Mouse (Mus musculus) CH12.LX (cell line): ENCODE data around the gene Scfd2. TPM values are rescaled to one million over a fixed set of nuclear protein-coding genes. Genes with fewer than 3 reads are reported as not detected.

Experiments
- DNase-seq: peaks from one replicate; pipeline ENCODE4 v3.0.0-alpha.2; 2013; ENCODE audit errors: extremely low read depth
- H3K27ac ChIP-seq: 2 replicates; pipeline ENCODE4 v1.5.1; 2012; ENCODE audit warnings: low read depth, mild to moderate bottlenecking, control low read depth, moderate library complexity; ENCODE audit not compliant: insufficient read depth
- H3K27me3 ChIP-seq: replicated peaks from 2 replicates; pipeline ENCODE3; 2012; ENCODE audit warnings: inconsistent platforms
- H3K36me3 ChIP-seq, 2 experiments: replicated peaks in 1 of 2; 2 replicates each; pipeline versions ENCODE3 to v1.6.1; 2012; ENCODE audit warnings: inconsistent platforms in 1 of 2, low read length in 1 of 2, mild to moderate bottlenecking in 1 of 2, mixed read lengths in 1 of 2, moderate library complexity in 1 of 2; ENCODE audit not compliant: control insufficient read depth in 1 of 2, insufficient read depth in 1 of 2
- H3K4me1 ChIP-seq, 2 experiments: 2 replicates each; pipeline ENCODE4 v1.6.1; 2012; ENCODE audit warnings: inconsistent platforms in 1 of 2, moderate library complexity in 1 of 2; ENCODE audit not compliant: insufficient read depth in 2 of 2, control insufficient read depth in 1 of 2
- H3K4me2 ChIP-seq: 2 replicates; pipeline ENCODE4 v1.6.1; 2012; ENCODE audit warnings: low read depth, mild to moderate bottlenecking, control low read depth; ENCODE audit not compliant: poor library complexity, insufficient read depth, severe bottlenecking
- H3K4me3 ChIP-seq, 3 experiments: fragments of 150-350 bp in 1 of 3; sonication (generic) in 1 of 3; replicated peaks in 1 of 3; 2 replicates each; pipeline versions ENCODE3 to v1.5.1; 2011 to 2012; ENCODE audit warnings: low read depth in 2 of 3, low read length in 2 of 3, mild to moderate bottlenecking in 2 of 3, moderate library complexity in 2 of 3, control low read depth in 1 of 3, improper control_type of control experiment in 1 of 3, inconsistent platforms in 1 of 3, mixed read lengths in 1 of 3; ENCODE audit not compliant: poor library complexity in 1 of 3
- H3K79me2 ChIP-seq: replicated peaks from 2 replicates; pipeline ENCODE4 v1.6.1; 2012; ENCODE audit warnings: mild to moderate bottlenecking, moderate library complexity; ENCODE audit not compliant: control insufficient read depth, poor library complexity, insufficient read depth, severe bottlenecking; ENCODE audit errors: extremely low read depth
- H3K9ac ChIP-seq: 2 replicates; pipeline ENCODE4 v1.6.1; 2012; ENCODE audit warnings: low read depth, mild to moderate bottlenecking, control low read depth, moderate library complexity; ENCODE audit not compliant: insufficient read depth
- H3K9me3 ChIP-seq: replicated peaks from 2 replicates; pipeline ENCODE3; 2012; ENCODE audit warnings: low read length, inconsistent platforms, mixed read lengths
- CHD1 ChIP-seq: IDR thresholded peaks from 2 replicates; pipeline ENCODE4 v1.6.1; 2012; ENCODE audit warnings: low read depth, low read length, improper control_type of control experiment, inconsistent platforms
- CHD2 ChIP-seq: IDR thresholded peaks from 2 replicates; pipeline ENCODE4 v1.6.1; 2011; ENCODE audit warnings: low read length, improper control_type of control experiment
- E2F4 ChIP-seq: IDR thresholded peaks from 2 replicates; pipeline ENCODE4 v1.6.1; 2011; ENCODE audit warnings: low read depth, low read length, improper control_type of control experiment; ENCODE audit not compliant: insufficient replicate concordance
- IRF4 ChIP-seq: IDR thresholded peaks from 2 replicates; pipeline ENCODE4 v1.6.1; 2014; ENCODE audit warnings: low read depth, mild to moderate bottlenecking, inconsistent platforms, low read length, improper control_type of control experiment
- JUN ChIP-seq: IDR thresholded peaks from 2 replicates; pipeline ENCODE4 v1.6.1; 2011; ENCODE audit warnings: low read depth, mild to moderate bottlenecking, low read length, improper control_type of control experiment, moderate library complexity; ENCODE audit not compliant: insufficient read depth
- KAT2A ChIP-seq: IDR thresholded peaks from 2 replicates; pipeline ENCODE4 v1.6.1; 2012; ENCODE audit warnings: low read length, improper control_type of control experiment, inconsistent platforms; ENCODE audit not compliant: insufficient replicate concordance
- MAX ChIP-seq: IDR thresholded peaks from 2 replicates; pipeline ENCODE4 v1.6.1; 2011; ENCODE audit warnings: low read length, improper control_type of control experiment
- MEF2A ChIP-seq: IDR thresholded peaks from 2 replicates; pipeline ENCODE4 v1.6.1; 2014; ENCODE audit warnings: low read depth, mild to moderate bottlenecking, inconsistent platforms, low read length, improper control_type of control experiment, borderline replicate concordance
- MYC ChIP-seq: IDR thresholded peaks from 2 replicates; pipeline ENCODE4 v1.6.1; 2011; ENCODE audit warnings: low read depth, mild to moderate bottlenecking, improper control_type of control experiment, low read length
- NELFE ChIP-seq: IDR thresholded peaks from 2 replicates; pipeline ENCODE4 v1.6.1; 2011; ENCODE audit warnings: low read depth, low read length, improper control_type of control experiment
- NRF1 ChIP-seq: IDR thresholded peaks from 2 replicates; pipeline ENCODE4 v1.6.1; 2014; ENCODE audit warnings: low read depth, mild to moderate bottlenecking, inconsistent platforms, low read length, improper control_type of control experiment, moderate library complexity
- POLR2AphosphoS2 ChIP-seq: IDR thresholded peaks from 2 replicates; pipeline ENCODE4 v1.6.1; 2011; ENCODE audit warnings: low read depth, low read length, improper control_type of control experiment
- SMC3 ChIP-seq: IDR thresholded peaks from 2 replicates; pipeline ENCODE4 v1.6.1; 2011; ENCODE audit warnings: low read depth, low read length, improper control_type of control experiment
- TBP ChIP-seq: conservative IDR thresholded peaks from 2 replicates; pipeline ENCODE4 v1.6.1; 2011; ENCODE audit warnings: low read depth, low read length, improper control_type of control experiment
- USF1 ChIP-seq: IDR thresholded peaks from 2 replicates; pipeline ENCODE4 v1.6.1; 2014; ENCODE audit warnings: low read depth, mild to moderate bottlenecking, inconsistent platforms, low read length, improper control_type of control experiment
- USF2 ChIP-seq: conservative IDR thresholded peaks from 2 replicates; pipeline ENCODE4 v1.6.1; 2011; ENCODE audit warnings: low read depth, low read length, improper control_type of control experiment
- ZC3H11A ChIP-seq: IDR thresholded peaks from 2 replicates; pipeline ENCODE4 v1.6.1; 2012; ENCODE audit warnings: low read depth, mild to moderate bottlenecking, inconsistent platforms, low read length, improper control_type of control experiment
- ZKSCAN1 ChIP-seq: IDR thresholded peaks from 2 replicates; pipeline ENCODE4 v1.6.1; 2012; ENCODE audit warnings: low read depth, inconsistent platforms, low read length, improper control_type of control experiment, borderline replicate concordance
- ZMIZ1 ChIP-seq: IDR thresholded peaks from 2 replicates; pipeline ENCODE4 v1.6.1; 2012; ENCODE audit warnings: low read depth, mild to moderate bottlenecking, inconsistent platforms, low read length, improper control_type of control experiment
- ZNF384 ChIP-seq: IDR thresholded peaks from 2 replicates; pipeline ENCODE4 v1.6.1; 2012; ENCODE audit warnings: low read depth, low read length, improper control_type of control experiment, inconsistent platforms
- dilution Hi-C: fragments of 300-500 bp; cut with MboI; formaldehyde crosslinking; loops from 2 replicates; pipeline ENCODE4 v1.14.3; 2020; ENCODE audit warnings: low sequenced_read_pairs; ENCODE audit not compliant: extremely low pct_unique_long_range_greater_than_20kb, extremely low pct_ligation_motif_present
- in situ Hi-C: fragments of 300-500 bp; cut with MboI; formaldehyde crosslinking; loops from 3 replicates; pipeline ENCODE4 v1.14.3; 2019; ENCODE audit warnings: low sequenced_read_pairs, low pct_ligation_motif_present, low pct_unique_long_range_greater_than_20kb, mixed read lengths
- polyA plus RNA-seq: library from polyadenylated mRNA; unstranded; fragments of >175 nt; gene quantifications from 2 replicates; pipeline ENCODE4 v1.2.1, GENCODE M21; 2012; ENCODE audit warnings: low read depth; ENCODE audit not compliant: insufficient read length
- total RNA-seq, 2 experiments: library from RNA; depleted of rRNA; stranded (reverse); fragments of 300-350 nt in 1 of 2; fragments of >200 nt in 1 of 2; gene quantifications; 2 replicates each; pipeline ENCODE4 v1.2.3; 2012 to 2014

The Scfd2 gene
- total and polyA plus RNA-seq, 3 experiments = 13.2 to 18.0 (median 14.4) TPM

DNA sequence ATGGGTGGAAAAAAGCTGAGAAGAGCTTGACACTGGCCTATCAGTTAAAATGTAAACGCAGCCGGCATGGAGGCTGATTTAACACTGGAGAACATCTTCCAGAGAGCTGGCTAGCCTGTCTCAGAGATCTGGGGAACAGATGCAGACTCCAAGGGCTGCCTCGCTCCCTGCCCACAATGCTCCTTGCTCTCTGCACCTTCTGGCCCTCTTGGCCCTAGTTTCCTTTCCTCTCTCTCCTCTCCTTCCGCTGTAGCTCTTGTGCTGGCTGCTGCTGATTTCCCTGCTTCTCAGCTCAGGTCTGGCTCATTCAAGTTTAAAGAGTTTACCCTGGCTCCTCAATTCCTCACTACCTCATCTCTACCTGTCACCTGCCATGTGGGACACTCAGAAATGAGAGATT is 321.9 kb downstream of the Scfd2 start:
- no peak overlapping the region for H3K4me3 ChIP-seq
- no peaks in the 10 kb centered on the region for H3K9me3 ChIP-seq
- H3K79me2 ChIP-seq = no peaks in the 10 kb centered on the region
- H3K27me3 ChIP-seq = no peaks in the 10 kb centered on the region
- dilution Hi-C loops = no loop called here
- H3K27ac ChIP-seq = no peak overlapping the region
- H3K4me2 ChIP-seq = no peak overlapping the region
- no peak overlapping the region for H3K9ac ChIP-seq
- DNase-seq = no peak
- TF ChIP-seq ZNF384 (no peak), NELFE (no peak), MYC (no peak), IRF4 (no peak), ZKSCAN1 (no peak), SMC3 (no peak), NRF1 (no peak), ZMIZ1 (no peak), MEF2A (no peak), ZC3H11A (no peak), KAT2A (no peak), JUN (no peak), POLR2AphosphoS2 (no peak), USF2 (no peak), CHD2 (no peak)
- peaks cover 0 to 8% of the 10 kb centered on the region in 2 experiments; a peak in 2 of 4 replicates for H3K4me1 ChIP-seq
- in situ Hi-C loops = no loop called here
- peaks cover 0 to 2% of the 10 kb centered on the region in 2 experiments for H3K36me3 ChIP-seq

- Histone ChIP-seq H3K9me3 (no peaks in the 10 kb centered on the region), H3K27ac (no peak overlapping the region), H3K27me3 (no peaks in the 10 kb centered on the region), H3K4me1 (peaks cover 0 to 9% of the 10 kb centered on the region in 2 experiments; a peak in 2 of 4 replicates), H3K4me3 (no peak overlapping the region), H3K9ac (no peak overlapping the region), H3K36me3 (peaks cover 0 to 2% of the 10 kb centered on the region in 2 experiments), H3K4me2 (no peak overlapping the region), H3K79me2 (no peaks in the 10 kb centered on the region)
- in situ Hi-C loops (no loop called here), dilution Hi-C loops (no loop called here)
- DNase-seq = no peak
- TF ChIP-seq ZMIZ1 (no peak), CHD1 (no peak), MAX (no peak), USF2 (no peak), USF1 (no peak), ZKSCAN1 (no peak), MYC (no peak), KAT2A (no peak), TBP (no peak), E2F4 (no peak), JUN (no peak), MEF2A (no peak)
Observed at GRCm38 (mm10) chr5:74208438-74208837, 323.1 kb downstream of the Scfd2 start.
